Mouse (Mus musculus) midbrain, embryonic 16.5 days (tissue): ENCODE measurements around the gene Prr13. TPM values are rescaled to one million over a fixed set of nuclear protein-coding genes. Genes with fewer than 3 reads are reported as not detected.
A peak's percentile ranks its signal among the peaks of the same experiment; 100 is the strongest.

Source experiments
- ATAC-seq: fragments of 200-750 bp; cut with Nextera tagmentation; 2 replicates; pipeline ENCODE4 v1.8.0; 2017; ENCODE audit warnings: moderate TSS enrichment
- H3K27ac ChIP-seq: fragments of 300-500 bp; sonication (generic); 2 replicates; pipeline ENCODE4 v1.5.1; 2014; ENCODE audit warnings: mild to moderate bottlenecking, low read length, mixed read lengths
- H3K27me3 ChIP-seq: fragments of 300-500 bp; sonication (generic); 2 replicates; pipeline ENCODE4 v1.6.1; 2014; ENCODE audit warnings: low read depth, low read length, mixed read lengths; ENCODE audit not compliant: control insufficient read depth, insufficient read depth
- H3K36me3 ChIP-seq: fragments of 300-500 bp; sonication (generic); 2 replicates; pipeline ENCODE4 v1.6.1; 2014; ENCODE audit warnings: mild to moderate bottlenecking, low read length, moderate library complexity, mixed read lengths; ENCODE audit not compliant: control insufficient read depth, insufficient read depth
- H3K4me1 ChIP-seq: fragments of 300-500 bp; sonication (generic); 2 replicates; pipeline ENCODE4 v1.6.1; 2014; ENCODE audit warnings: mild to moderate bottlenecking, low read length, mixed read lengths; ENCODE audit not compliant: control insufficient read depth, insufficient read depth
- H3K4me2 ChIP-seq: fragments of 300-500 bp; sonication (generic); 2 replicates; pipeline ENCODE4 v1.6.1; 2014; ENCODE audit warnings: mild to moderate bottlenecking, low read length, mixed read lengths
- H3K4me3 ChIP-seq: fragments of 300-500 bp; sonication (generic); 2 replicates; pipeline ENCODE4 v1.5.1; 2014; ENCODE audit warnings: low read depth, mild to moderate bottlenecking, low read length, moderate library complexity, mixed read lengths
- H3K9ac ChIP-seq: fragments of 300-500 bp; sonication (generic); 2 replicates; pipeline ENCODE4 v1.6.1; 2014; ENCODE audit warnings: low read depth, low read length, mixed read lengths
- H3K9me3 ChIP-seq: fragments of 300-500 bp; sonication (generic); replicated peaks from 2 replicates; pipeline ENCODE4 v1.6.1; 2014; ENCODE audit warnings: mild to moderate bottlenecking, low read length, mixed read lengths; ENCODE audit not compliant: control insufficient read depth, poor library complexity, severe bottlenecking
- WGBS: fragments of 180-500 bp; shearing (Covaris S2); extraction: QIAGEN DNeasy Blood & Tissue Kit; methylation state at CpG from one replicate; pipeline ENCODE4 v1.1.7; 2014; 5-methylcytosine and 5-hydroxymethylcytosine counted together
- polyA plus RNA-seq: library from polyadenylated mRNA; unstranded; fragments of >200 nt; fragmentation: Nextera tagmentation; extraction: Ambion mirVana; gene quantifications from 2 replicates; pipeline ENCODE4 v1.2.1, GENCODE M21; 2015

Prr13 gene
- polyA plus RNA-seq, 1 experiment from 2014 or later: 106 TPM

DNA sequence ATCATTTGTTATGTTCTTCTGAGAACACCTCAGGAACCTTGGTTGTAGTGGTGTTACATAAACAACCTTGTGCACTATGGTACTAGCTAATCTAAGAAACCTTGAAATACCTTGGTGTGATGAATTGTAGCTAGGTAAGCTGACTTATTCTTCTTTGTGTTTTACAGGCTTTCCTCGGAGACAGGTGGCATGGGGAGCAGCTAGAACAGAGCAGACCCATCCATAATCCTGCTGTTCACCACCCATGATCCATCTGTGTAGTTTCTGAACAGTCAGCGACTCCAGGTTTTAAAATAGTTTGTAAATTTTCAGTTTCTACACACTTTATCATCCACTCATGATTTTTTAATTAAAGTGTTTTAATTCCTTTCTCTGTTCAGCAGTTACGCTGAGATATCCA lies 39.5 kb downstream of the Prr13 start:
- Histone ChIP-seq H3K27ac (no peak overlapping the region), H3K4me1 (no peaks in the 10 kb centered on the region), H3K4me3 (no peak overlapping the region), H3K4me2 (no peak overlapping the region), H3K27me3 (no peaks in the 10 kb centered on the region), H3K9ac (no peak overlapping the region), H3K9me3 (no peaks in the 10 kb centered on the region), H3K36me3 (peaks cover 46% of the 10 kb centered on the region)
- no peak for ATAC-seq
- 88% methylated on average over 3 of the region's 3 CpGs for WGBS

DNA sequence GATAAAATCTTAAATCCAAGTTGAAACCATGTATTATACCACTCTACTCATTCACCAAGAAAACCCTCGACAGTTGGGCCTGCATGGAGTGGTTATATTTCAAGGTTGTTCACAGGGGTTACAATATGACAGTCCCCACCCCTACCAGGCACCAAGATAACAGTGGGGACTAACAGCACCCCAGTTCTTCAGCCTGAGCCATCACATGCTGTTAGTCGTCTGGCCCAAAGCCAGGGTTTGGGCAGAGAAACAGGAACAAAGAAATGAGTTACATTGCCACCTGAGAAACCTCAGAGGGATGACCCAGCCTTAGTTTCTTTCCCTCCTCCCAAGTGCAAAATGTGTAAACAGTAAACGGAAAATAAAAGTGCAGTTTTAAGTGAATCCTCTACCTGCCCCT lies 40.5 kb downstream of the Prr13 start:
- Histone ChIP-seq H3K9ac (no peak overlapping the region), H3K36me3 (peaks cover 46% of the 10 kb centered on the region), H3K27me3 (no peaks in the 10 kb centered on the region), H3K4me1 (no peaks in the 10 kb centered on the region), H3K9me3 (no peaks in the 10 kb centered on the region), H3K4me3 (no peak overlapping the region), H3K4me2 (no peak overlapping the region), H3K27ac (no peak overlapping the region)
- no peak for ATAC-seq
- WGBS: 74% methylated on average over 3 of the region's 3 CpGs

DNA sequence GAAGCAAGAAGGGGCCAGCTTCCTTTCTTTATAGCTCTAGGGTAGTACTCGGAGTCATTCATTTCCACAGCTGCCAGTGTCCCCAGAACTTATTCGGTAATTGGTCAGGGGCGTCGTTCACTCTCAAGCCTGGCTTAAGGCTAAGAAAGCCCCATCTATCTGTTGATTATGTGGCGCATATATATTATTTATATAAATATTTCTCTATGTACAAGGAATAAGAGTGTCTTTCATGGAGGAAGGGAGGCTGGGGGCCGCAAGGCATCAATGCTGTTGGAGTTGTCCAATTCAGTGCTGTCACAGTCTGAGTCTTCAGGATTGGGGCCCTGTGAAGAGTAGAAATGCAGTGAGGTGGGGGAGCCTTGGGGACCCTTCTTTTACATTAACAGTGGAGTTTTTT lies 41.0 kb downstream of the Prr13 start:
- H3K9me3 ChIP-seq: no peaks in the 10 kb centered on the region
- WGBS: 92% methylated on average over 6 of the region's 6 CpGs
- H3K9ac ChIP-seq: no peak overlapping the region

DNA sequence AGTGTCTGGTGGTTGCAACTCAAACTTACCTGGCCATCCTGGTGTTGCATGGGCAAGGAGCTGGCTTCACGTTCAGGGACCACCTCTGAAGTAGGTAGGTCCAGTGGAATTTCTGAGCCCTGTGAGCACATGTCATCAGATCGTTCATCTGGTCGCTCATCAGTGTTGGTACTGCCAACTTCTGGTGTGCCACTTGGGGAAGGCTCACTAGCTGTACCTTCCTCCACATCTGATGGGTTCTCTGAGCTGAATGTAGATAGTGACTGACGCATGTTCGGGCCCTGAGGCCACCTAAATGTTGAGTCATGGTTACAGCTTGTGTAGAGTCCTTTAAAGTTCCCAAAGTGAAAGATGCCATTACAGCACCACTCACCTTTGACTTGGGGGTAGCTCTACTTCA lies 41.7 kb downstream of the Prr13 start:
- Histone ChIP-seq H3K27ac (no peak overlapping the region), H3K36me3 (peaks cover 53% of the 10 kb centered on the region), H3K4me3 (no peak overlapping the region), H3K9ac (no peak overlapping the region), H3K27me3 (no peaks in the 10 kb centered on the region), H3K4me1 (no peaks in the 10 kb centered on the region), H3K4me2 (no peak overlapping the region), H3K9me3 (no peaks in the 10 kb centered on the region)
- 96% methylated on average over 5 of the region's 5 CpGs for WGBS
- no peak for ATAC-seq

More for the DNA sequence above, 41.0 kb downstream of the Prr13 start:
- Histone ChIP-seq H3K4me1 (no peaks in the 10 kb centered on the region), H3K27me3 (no peaks in the 10 kb centered on the region), H3K4me2 (no peak overlapping the region), H3K36me3 (peaks cover 50% of the 10 kb centered on the region), H3K27ac (no peak overlapping the region), H3K4me3 (no peak overlapping the region)
- ATAC-seq: no peak

DNA sequence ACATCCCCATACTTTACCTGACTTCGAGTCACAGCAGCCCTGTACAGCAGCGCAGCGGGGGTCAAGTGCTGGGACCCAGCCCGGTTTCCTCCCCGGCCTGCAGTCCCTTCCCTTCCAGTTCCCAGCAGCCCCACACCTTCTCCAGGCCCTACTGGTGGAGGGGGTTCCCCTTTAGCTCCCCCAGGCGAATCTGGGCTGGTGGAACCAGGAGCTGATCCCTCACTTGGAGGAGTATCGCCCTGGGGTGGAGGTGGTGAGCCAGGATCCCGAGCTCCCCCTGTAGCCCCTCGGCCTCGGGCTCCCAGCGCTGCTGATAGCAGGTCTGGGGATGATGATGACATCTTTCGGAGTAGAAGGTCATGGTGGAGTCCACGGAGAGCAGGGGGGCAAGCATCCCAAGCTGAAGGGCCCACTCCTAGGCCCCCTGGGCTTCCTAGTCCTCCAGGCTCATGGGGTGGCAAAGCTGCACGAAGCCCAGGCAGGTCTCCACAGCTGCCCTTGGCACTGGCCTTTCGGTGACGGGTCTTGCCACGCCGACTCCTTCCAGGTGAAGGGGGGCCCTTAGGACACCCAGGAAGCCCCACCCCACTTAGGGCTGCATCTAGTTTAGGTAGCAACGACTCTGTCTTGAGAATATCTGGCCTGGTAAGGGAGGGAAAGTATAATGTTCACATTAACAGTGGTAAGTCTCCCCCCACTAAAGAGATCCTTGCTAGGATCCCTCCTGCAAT lies 42.4 kb downstream of the Prr13 start:
- no peak overlapping the region for H3K4me3 ChIP-seq
- H3K9me3 ChIP-seq: no peaks in the 10 kb centered on the region
- 91% methylated on average over 19 of the region's 19 CpGs for WGBS
- no peaks in the 10 kb centered on the region for H3K27me3 ChIP-seq
- ATAC-seq: peak; percentile 18; the same call in 1 of the 2 replicates
- H3K4me1 ChIP-seq: no peaks in the 10 kb centered on the region
- H3K27ac ChIP-seq: no peak overlapping the region; the same call in 1 of the 2 replicates
- H3K4me2 ChIP-seq: no peak overlapping the region
- peaks cover 54% of the 10 kb centered on the region for H3K36me3 ChIP-seq
- H3K9ac ChIP-seq: no peak overlapping the region

DNA sequence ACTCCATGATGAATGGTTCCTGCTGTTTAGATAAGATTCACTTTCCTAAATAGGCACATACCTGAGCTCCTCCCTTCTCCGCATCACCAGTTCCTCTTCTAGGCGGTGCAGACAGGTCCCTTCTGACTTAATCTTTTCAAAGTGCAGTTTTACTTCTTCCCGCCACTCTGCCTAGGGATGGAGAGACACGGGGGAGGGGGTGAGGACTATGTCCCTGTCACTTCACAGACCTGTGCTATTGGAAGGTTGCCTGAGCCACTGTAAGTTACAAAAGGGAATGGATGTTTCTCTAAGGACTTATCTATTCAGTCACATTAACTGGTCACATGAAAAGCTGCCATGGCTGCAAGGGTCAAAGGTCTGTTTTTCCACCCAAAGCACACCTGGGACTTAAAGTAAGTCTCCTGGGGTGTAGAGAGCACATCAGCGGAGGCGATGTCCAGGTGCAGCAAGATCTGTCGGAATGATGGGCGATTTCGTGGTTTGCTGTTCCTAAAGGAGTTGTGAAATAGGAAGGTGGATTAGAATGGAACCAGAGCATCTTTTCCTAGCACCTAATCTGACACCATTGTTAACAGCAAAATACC lies 43.5 kb downstream of the Prr13 start:
- H3K4me3 ChIP-seq: no peak overlapping the region
- no peaks in the 10 kb centered on the region for H3K27me3 ChIP-seq
- no peak overlapping the region for H3K27ac ChIP-seq
- H3K4me1 ChIP-seq: no peaks in the 10 kb centered on the region
- H3K9me3 ChIP-seq: no peaks in the 10 kb centered on the region
- no peak for ATAC-seq
- H3K36me3 ChIP-seq: peaks cover 51% of the 10 kb centered on the region
- no peak overlapping the region for H3K4me2 ChIP-seq
- 81% methylated on average over 9 of the region's 9 CpGs for WGBS
- H3K9ac ChIP-seq: no peak overlapping the region

DNA sequence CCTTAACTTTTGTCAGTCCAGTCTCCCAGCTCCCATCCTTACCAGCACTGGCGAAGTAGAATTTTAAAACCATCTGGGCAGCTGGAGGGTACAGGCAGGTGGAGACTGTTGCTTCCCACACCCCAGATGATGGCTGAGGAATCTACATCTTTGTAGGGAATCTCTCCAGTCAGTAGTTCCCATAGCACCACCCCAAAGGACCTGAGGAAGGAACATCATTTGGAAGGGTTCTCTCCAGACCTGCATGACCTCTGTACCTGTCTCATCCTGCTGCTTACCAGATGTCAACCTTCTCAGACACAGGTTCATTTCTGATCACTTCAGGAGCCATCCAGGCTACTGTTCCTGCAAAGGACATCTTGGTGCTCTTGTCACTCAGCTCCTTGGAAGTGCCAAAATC lies 44.6 kb downstream of the Prr13 start, which contains the start of gene Gm10337:
Gene Gm10337, plus strand, starts transcription at position 276 of the 400 bp plus-strand sequence.
- Histone ChIP-seq H3K9ac (no peak within 1 kb of the TSS), H3K4me3 (no peak within 1 kb of the TSS), H3K4me2 (no peak within 1 kb of the TSS), H3K9me3 (no peaks in the 10 kb centered on the region), H3K27me3 (no peaks in the 10 kb centered on the region), H3K27ac (no peak within 1 kb of the TSS), H3K36me3 (peaks cover 54% of the 10 kb centered on the region), H3K4me1 (peaks cover 2% of the 10 kb centered on the region; the same call in 1 of the 2 replicates)
- no peak for ATAC-seq
- WGBS: 100% methylated on average over 1 of the region's 1 CpGs

DNA sequence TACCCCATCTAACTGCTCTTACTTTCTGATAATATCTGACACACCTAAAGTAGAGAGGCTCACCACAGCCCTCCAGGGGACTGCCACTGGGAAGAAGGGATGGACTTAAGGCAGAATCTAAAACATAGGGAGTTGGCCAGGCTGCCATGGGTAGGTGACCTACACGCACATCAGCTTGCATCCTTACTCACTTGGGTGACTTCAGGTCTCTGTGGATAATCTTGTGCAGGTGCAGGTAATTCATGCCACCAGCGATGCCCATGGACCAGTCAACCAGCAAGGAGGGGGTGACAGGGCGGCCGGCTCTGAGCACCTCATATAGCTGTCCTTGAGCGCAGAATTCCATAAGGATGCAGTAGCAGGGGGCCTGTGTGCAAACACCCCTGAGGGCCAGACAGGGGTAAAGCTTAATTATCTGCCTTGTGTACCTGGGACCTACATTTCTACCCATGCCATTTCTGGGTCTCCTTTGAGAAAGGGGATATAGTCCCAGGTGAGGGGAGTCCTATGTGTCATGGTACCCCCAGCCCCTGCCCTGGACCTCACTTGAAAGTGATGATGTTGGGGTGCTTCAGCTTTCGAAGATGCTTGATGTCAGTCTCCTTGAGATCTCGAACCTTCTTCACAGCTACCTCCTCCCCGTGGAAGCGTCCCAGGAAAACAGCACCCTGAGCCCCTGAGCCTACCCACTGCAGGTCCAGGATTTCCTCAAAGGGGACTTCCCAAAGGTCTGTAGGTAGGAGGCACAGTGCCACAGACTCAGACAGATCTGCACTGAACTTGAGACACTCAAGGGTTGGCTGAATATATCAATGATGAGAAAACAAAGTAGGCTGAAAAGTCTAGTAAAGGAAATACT lies 45.3 kb downstream of the Prr13 start:
- Histone ChIP-seq H3K9me3 (no peaks in the 10 kb centered on the region), H3K4me1 (peaks cover 6% of the 10 kb centered on the region), H3K4me2 (no peak overlapping the region), H3K27ac (no peak overlapping the region), H3K9ac (no peak overlapping the region), H3K36me3 (peaks cover 54% of the 10 kb centered on the region), H3K4me3 (no peak overlapping the region), H3K27me3 (no peaks in the 10 kb centered on the region)
- 95% methylated on average over 9 of the region's 9 CpGs for WGBS
- no peak for ATAC-seq
